Mouse (Mus musculus) brain, adult 2 months (tissue): ENCODE results near the gene Spsb3.

Experiments
- DNase-seq: peaks from one replicate; pipeline ENCODE4 v3.0.0; 2011; ENCODE audit warnings: low read depth, low spot score

Gene Spsb3

DNA sequence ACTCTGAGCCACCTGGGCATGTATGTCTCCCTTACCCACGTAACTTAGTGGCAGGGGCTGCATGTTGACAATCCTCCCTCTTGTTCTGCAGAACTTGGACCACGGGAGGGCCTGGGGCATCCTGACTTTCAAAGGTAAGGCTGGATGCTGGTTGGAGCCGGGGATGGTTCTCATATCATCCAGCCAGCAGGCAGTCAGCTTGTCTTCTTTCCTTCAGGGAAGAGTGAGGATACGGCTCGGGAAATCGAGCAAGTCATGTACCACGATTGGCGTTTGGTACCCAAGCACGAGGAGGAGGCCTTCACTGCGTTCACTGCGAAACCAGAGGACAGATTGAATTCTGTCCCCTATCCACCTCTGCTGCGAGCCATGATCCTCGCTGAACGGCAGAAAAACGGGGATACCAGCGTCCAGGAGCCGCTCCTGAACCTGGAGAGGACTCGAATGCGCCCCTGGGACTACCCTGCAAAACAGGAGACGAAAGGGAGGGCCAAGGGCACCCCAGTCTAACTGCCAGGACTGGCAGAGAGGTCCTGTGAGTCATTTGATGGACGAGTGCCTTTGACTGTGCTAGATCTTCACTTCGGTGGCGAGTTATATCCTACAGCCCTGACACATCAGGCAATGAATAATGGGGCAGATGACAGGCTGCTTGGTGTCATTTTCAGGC is 9.3 kb downstream of the Spsb3 start:
- no peak for DNase-seq

GRCm38 (mm10) chr17:24896241-24896992 is 10.0 kb downstream of the Spsb3 start, which contains the start of gene Nme3:
TSS of gene Nme3 (plus strand) at chr17:24896500.
- peak; percentile 88 for DNase-seq

- no peak for DNase-seq
Observed at GRCm38 (mm10) chr17:24896993-24897269, 10.5 kb downstream of the Spsb3 start.

DNA sequence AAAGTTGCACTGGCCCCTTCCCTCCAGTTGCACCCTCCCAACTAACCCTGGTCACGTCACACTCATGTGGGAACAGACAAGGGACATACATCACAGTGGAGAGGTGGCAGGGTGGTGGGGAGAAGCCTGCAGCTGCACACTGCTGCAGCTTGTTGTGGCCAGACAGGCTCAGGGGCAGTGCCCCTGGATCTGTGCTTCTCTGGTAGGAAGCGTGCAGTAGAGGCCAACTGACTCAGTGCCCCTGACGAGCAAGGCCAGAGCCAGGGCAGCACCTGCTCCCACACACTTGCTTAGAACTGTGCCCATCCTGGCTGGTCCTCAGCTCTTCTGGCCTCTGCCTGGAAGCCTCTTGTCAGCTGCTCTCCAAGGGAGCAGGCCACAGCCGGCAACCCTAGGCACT is 11.2 kb downstream of the Spsb3 start:
- DNase-seq: no peak

- no peak for DNase-seq
Observed at GRCm38 (mm10) chr17:24898041-24898854, 11.8 kb downstream of the Spsb3 start.

GRCm38 (mm10) chr17:24899153-24899552 is 12.7 kb downstream of the Spsb3 start:
- no peak for DNase-seq

DNA sequence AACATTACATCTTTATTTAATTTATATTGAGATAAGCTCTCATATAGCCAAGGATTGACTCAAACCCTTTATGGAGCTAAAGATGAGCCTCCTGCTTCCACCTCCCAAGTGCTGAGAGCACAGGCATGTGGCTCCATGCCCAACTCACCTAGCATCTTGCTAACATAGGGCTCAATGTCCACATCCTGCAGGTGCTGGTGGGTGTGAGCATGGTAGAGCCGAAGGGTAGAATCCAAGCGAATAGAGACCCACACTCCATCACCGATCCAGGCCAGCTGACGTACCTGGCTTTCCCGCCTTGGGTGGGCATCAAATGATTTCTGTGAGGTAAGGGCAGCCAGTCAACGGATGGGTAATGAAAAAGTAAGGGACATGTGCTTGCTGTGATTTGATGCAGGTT is 13.6 kb downstream of the Spsb3 start:
- no peak for DNase-seq

DNA sequence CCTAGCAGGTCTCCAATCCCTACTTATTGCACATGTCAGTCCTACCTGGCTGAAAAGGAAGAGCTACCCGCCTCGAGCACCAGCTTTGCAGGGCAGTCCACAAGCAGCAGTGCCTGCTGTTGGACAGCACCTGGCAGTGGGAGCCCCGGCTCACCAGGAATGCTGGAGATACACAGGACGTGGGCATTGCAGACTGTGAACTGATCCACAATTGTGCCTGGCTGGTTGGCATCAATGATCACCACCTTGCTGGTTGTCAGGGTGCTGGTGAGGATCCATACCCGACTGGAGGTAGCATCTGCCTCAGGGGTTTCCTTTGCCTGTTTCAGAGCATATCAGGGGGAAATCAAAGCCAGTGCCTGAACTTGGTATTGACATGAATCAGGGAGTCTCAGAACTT is 15.7 kb downstream of the Spsb3 start:
- DNase-seq: no peak

- no peak for DNase-seq
Observed at GRCm38 (mm10) chr17:24902671-24903474, 16.4 kb downstream of the Spsb3 start.

DNA sequence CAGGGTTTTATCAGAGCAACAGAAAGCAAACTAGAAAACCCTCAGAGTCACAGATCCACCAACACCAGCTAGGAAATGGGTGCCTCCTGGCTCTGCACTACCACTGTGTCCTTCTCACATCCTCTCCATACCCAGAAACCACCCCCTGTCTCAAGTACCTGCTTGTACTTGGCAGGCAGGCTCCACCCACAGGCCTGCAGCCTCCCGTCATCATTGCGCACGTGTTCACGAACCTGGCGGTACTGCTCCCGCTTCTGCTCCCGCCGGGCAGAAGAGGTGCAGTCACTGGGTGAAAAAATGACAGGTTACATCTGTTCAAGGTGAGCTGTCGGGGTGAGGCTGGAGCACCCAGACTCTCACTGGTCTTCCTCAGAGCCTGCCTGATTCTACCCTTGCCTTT is 17.3 kb downstream of the Spsb3 start:
- DNase-seq: peak; percentile 66

DNA sequence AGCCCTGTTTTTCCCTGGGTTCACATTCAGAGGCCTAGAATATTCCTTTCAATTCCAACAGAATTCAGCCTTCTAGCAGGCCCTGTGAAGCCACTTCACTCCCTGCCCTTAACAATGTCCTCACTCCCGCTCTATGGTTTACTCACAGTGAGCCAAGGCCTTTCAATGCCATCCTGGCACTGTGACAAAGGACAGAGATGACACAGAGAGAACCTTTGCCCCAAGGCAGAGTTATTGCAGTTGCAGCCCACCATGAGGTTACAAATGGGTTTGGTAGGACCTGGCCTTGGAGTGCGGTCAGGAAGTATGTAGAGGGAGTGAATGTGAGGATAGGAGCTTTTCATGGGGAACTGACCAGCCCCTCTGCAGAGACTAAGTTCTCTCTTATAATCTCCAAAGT is 21.1 kb downstream of the Spsb3 start:
- DNase-seq: no peak

DNA sequence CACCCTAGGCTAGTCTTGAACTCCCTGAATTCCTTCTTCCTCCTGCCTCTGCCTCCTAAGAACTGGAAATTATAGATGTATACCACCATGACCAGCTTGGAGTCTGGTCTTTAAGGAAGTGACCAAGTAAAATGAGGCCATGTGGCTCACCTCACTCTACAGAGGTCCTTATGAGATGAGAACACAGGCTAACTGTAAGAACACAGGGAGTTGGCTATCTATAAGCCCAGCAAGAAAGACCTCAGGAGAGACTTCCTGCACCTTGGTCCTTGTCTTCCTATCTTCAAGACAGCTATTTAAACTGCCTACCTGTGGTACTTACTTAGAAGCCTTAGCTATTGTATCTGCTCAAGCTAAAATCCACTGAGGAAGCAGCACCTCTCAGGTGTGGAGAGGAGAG is 27.5 kb downstream of the Spsb3 start:
- no peak for DNase-seq

- DNase-seq: no peak
Observed at GRCm38 (mm10) chr17:24923246-24923645, 36.8 kb downstream of the Spsb3 start.

GRCm38 (mm10) chr17:24929506-24929905 is 43.1 kb downstream of the Spsb3 start:
- peak; percentile 40 for DNase-seq

- DNase-seq: no peak
Observed at GRCm38 (mm10) chr17:24932431-24932830, 46.0 kb downstream of the Spsb3 start.

- DNase-seq: peak; percentile 17
Observed at GRCm38 (mm10) chr17:24933163-24933562, 46.7 kb downstream of the Spsb3 start.

DNA sequence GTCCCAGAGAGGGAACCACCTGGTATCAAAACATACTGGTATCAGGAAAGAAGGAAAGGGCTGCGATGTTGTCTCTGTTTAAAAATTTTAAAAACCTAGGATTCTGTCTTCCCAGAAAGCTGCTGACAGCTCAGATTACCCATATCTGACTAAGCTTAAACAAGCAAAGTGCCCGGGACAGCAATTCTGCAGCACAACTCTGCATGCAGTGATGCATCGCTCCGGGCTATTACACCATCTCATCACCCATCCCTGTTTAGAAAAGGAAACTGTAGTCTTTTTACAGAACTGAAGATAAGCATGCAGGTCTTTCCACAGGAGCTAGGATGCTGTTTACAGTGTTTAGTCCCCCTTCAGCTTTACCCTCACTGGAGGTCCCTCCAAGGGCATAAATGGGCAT is 48.5 kb downstream of the Spsb3 start:
- DNase-seq: no peak

- DNase-seq: no peak
Observed at GRCm38 (mm10) chr17:24935666-24936065, 49.2 kb downstream of the Spsb3 start.

- peak; percentile 99 for DNase-seq
Observed at GRCm38 (mm10) chr17:24936259-24937237, 50.1 kb downstream of the Spsb3 start, which contains the start of gene Mapk8ip3. TSS of gene Mapk8ip3 (minus strand) at chr17:24936977.

DNA sequence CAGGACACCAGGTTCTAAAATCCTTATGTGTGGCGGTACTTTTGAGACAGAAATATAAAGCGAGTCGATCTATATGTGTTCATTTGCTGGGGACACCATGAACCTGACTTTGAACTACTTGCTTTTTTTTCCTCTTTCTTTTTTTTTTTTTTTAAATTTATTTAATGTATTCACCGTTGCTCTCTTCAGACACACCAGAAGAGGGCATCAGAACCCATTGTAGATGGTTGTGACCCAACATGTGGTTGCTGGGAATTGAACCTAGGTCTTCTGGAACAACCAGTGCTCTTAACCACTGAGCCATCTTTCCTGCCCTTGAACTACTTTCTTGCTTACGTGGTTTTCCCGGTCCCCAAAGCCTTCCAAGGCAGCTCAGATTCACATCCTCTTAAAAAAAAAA is 50.8 kb downstream of the Spsb3 start:
- DNase-seq: no peak
